Mouse (Mus musculus) brain, embryonic 14.5 days (tissue): ENCODE measurements at regions not wholly inside any gene's neighbourhood (a gene's known extent, or its start where the extent isn't known, plus 50 kb on each side); places are given as distances from the start of the nearest gene placed in this dataset.

Experiments used
- CTCF ChIP-seq: fragments of 200-500 bp; IDR thresholded peaks from 2 replicates; pipeline ENCODE4 v1.5.1; 2012; ENCODE audit warnings: inconsistent platforms, mild to moderate bottlenecking, moderate library complexity, borderline replicate concordance; ENCODE audit not compliant: insufficient read depth, insufficient read length; ENCODE audit errors: extremely low read depth
- POLR2A ChIP-seq: fragments of 200-500 bp; IDR thresholded peaks from 2 replicates; pipeline ENCODE4 v1.6.1; 2012; ENCODE audit warnings: mild to moderate bottlenecking, inconsistent platforms, borderline replicate concordance; ENCODE audit not compliant: poor library complexity, insufficient read depth, insufficient read length, severe bottlenecking; ENCODE audit errors: extremely low read depth

- TF ChIP-seq POLR2A (no peak), CTCF (no peak)
Observed at GRCm38 (mm10) chr12:91929386-91930054, 80.6 kb upstream of the Sel1l start.
